In the genomic region with DNA sequence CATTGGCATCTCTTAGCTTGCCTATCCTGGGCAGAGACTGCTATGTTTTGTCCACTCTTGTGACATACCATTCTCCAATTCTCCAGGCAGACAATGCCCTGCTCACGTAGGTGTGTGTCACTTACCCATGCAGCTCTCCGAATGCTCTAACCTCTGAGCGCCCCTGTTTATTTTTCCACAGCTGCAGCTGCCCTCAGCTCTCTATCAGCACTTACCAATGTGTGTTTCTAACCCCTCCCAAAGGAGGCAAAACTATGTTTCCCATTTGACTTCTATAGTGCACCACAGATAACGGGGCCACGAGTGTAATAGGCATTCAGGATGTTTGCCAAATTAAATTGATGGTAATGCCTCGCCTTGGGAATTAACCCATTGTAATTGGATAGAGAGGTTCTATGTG, we compare ENCODE assay signal across 24 mouse cellular contexts. TPM values are rescaled to one million over a fixed set of nuclear protein-coding genes. Genes with fewer than 3 reads are reported as not detected.
DNase-seq lines count a peak whose midpoint lies in the region; ATAC-seq and TF ChIP-seq lines count a peak whose summit lies in the region.
"Had no signal": no experiment of that assay in that cellular context is flagged by ENCODE, and none has a peak within 500 bp of the region (broad histone marks: within the 10 kb centered on the region; RNA-seq: fewer than 3 reads in every experiment).

No protein-coding gene starts in this region.

- peaks cover 20% of the 10 kb centered on the region; the same call in 1 of the 2 replicates for H3K79me2 ChIP-seq in liver, adult 2 months (ENCODE audit: control insufficient read depth, insufficient read depth, low read length)

- no peak for DNase-seq in embryonic facial prominence, embryonic 14.5 days (ENCODE audit: low spot score)
- no peak for DNase-seq in embryonic facial prominence, embryonic 10.5 days (ENCODE audit: low spot score)
- DNase-seq in liver, adult 2 months (ENCODE audit: extremely low read depth, low read depth, low spot score) = peak; percentile 45
- no peak for DNase-seq in ovary, adult 18-20 months (ENCODE audit: low spot score)
- DNase-seq: adrenal gland, postnatal 14 days; B cell, adult 2 months; cerebellum, adult 18-20 months; cerebellum, adult 9-11 months; cerebellum, postnatal 36 days; heart, adult 2 months; heart, postnatal 14 days had no signal

- H3K9ac ChIP-seq in embryonic facial prominence, embryonic 14.5 days (ENCODE audit: low read depth, low read length) = no peak overlapping the region
- H3K9ac ChIP-seq in liver, adult 2 months (ENCODE audit: low read depth, low read length) = no peak overlapping the region
- no peak overlapping the region for H3K9ac ChIP-seq in liver, embryonic 12.5 days
- H3K9ac ChIP-seq in stomach, embryonic 16.5 days (ENCODE audit: low read length) = no peak overlapping the region
- no peak overlapping the region for H3K9ac ChIP-seq in hindbrain, embryonic 12.5 days
- H3K9ac ChIP-seq: embryonic facial prominence, embryonic 15.5 days; hindbrain, embryonic 15.5 days had no signal

- H3K27me3 ChIP-seq in embryonic facial prominence, embryonic 14.5 days (replicated peaks; ENCODE audit: control insufficient read depth, insufficient read depth, low read length) = no peaks in the 10 kb centered on the region
- H3K27me3 ChIP-seq in embryonic facial prominence, embryonic 10.5 days (replicated peaks; ENCODE audit: low read depth, poor library complexity, severe bottlenecking) = no peaks in the 10 kb centered on the region
- no peaks in the 10 kb centered on the region for H3K27me3 ChIP-seq in liver, adult 2 months (ENCODE audit: control insufficient read depth, insufficient read depth, low read length)
- no peaks in the 10 kb centered on the region for H3K27me3 ChIP-seq in liver, embryonic 12.5 days (replicated peaks)
- no peaks in the 10 kb centered on the region for H3K27me3 ChIP-seq in stomach, embryonic 16.5 days (ENCODE audit: control insufficient read depth, insufficient read depth, low read length)
- no peaks in the 10 kb centered on the region for H3K27me3 ChIP-seq in hindbrain, embryonic 12.5 days
- H3K27me3 ChIP-seq: embryonic facial prominence, embryonic 15.5 days; hindbrain, embryonic 15.5 days; Patski had no signal

- no peak overlapping the region for H3K4me2 ChIP-seq in embryonic facial prominence, embryonic 14.5 days (ENCODE audit: low read depth, low read length)
- H3K4me2 ChIP-seq in liver, embryonic 12.5 days = no peak overlapping the region
- no peak overlapping the region for H3K4me2 ChIP-seq in stomach, embryonic 16.5 days (ENCODE audit: low read depth, low read length)
- H3K4me2 ChIP-seq in hindbrain, embryonic 12.5 days (replicated peaks) = no peak overlapping the region
- H3K4me2 ChIP-seq: embryonic facial prominence, embryonic 15.5 days; hindbrain, embryonic 15.5 days had no signal

- H3K9me3 ChIP-seq in embryonic facial prominence, embryonic 14.5 days (ENCODE audit: control insufficient read depth, low read length) = no peaks in the 10 kb centered on the region
- H3K9me3 ChIP-seq in embryonic facial prominence, embryonic 10.5 days = 0 out of 2 replicates have a peak, but pooled peaks cover under 1% of the 10 kb centered on the region
- H3K9me3 ChIP-seq in liver, embryonic 12.5 days (replicated peaks) = no peaks in the 10 kb centered on the region
- no peaks in the 10 kb centered on the region; the same call in 1 of the 2 replicates for H3K9me3 ChIP-seq in stomach, embryonic 16.5 days (replicated peaks; ENCODE audit: control insufficient read depth, low read length)
- H3K9me3 ChIP-seq in hindbrain, embryonic 12.5 days (replicated peaks) = no peaks in the 10 kb centered on the region
- H3K9me3 ChIP-seq: embryonic facial prominence, embryonic 15.5 days; forebrain, embryonic 10.5 days; hindbrain, embryonic 10.5 days; hindbrain, embryonic 15.5 days had no signal

- no peaks in the 10 kb centered on the region for H3K4me1 ChIP-seq in embryonic facial prominence, embryonic 14.5 days (ENCODE audit: control insufficient read depth, insufficient read depth, low read length)
- H3K4me1 ChIP-seq in embryonic facial prominence, embryonic 10.5 days = peaks cover 10% of the 10 kb centered on the region
- H3K4me1 ChIP-seq in liver, adult 2 months (ENCODE audit: control insufficient read depth, insufficient read depth, low read length) = peaks cover 17% of the 10 kb centered on the region
- 0 out of 2 replicates have a peak, but pooled peaks cover 3% of the 10 kb centered on the region for H3K4me1 ChIP-seq in liver, embryonic 12.5 days
- no peaks in the 10 kb centered on the region for H3K4me1 ChIP-seq in stomach, embryonic 16.5 days (ENCODE audit: control insufficient read depth, insufficient read depth, low read length)
- H3K4me1 ChIP-seq in hindbrain, embryonic 12.5 days = 0 out of 2 replicates have a peak, but pooled peaks cover 2% of the 10 kb centered on the region
- H3K4me1 ChIP-seq: embryonic facial prominence, embryonic 15.5 days; hindbrain, embryonic 15.5 days had no signal

- WGBS in embryonic facial prominence, embryonic 14.5 days = 63% methylated on average over 6 of the region's 6 CpGs
- WGBS in embryonic facial prominence, embryonic 10.5 days = 75% methylated on average over 6 of the region's 6 CpGs
- WGBS in liver, adult 2 months = 26% methylated on average over 6 of the region's 6 CpGs
- WGBS in liver, embryonic 12.5 days (ENCODE audit: insufficient replicate concordance) = 63% methylated on average over 6 of the region's 6 CpGs
- 47% methylated on average over 6 of the region's 6 CpGs for WGBS in stomach, embryonic 16.5 days
- 72% methylated on average over 6 of the region's 6 CpGs for WGBS in hindbrain, embryonic 12.5 days

- H3K36me3 ChIP-seq in embryonic facial prominence, embryonic 14.5 days (ENCODE audit: control insufficient read depth, insufficient read depth, low read length) = no peaks in the 10 kb centered on the region
- no peaks in the 10 kb centered on the region for H3K36me3 ChIP-seq in embryonic facial prominence, embryonic 10.5 days (replicated peaks)
- H3K36me3 ChIP-seq in liver, adult 2 months (ENCODE audit: control insufficient read depth, insufficient read depth, low read length) = no peaks in the 10 kb centered on the region
- H3K36me3 ChIP-seq in liver, embryonic 12.5 days = no peaks in the 10 kb centered on the region
- peaks cover 4% of the 10 kb centered on the region; the same call in 1 of the 2 replicates for H3K36me3 ChIP-seq in stomach, embryonic 16.5 days (ENCODE audit: control insufficient read depth, insufficient read depth, low read length)
- no peaks in the 10 kb centered on the region for H3K36me3 ChIP-seq in hindbrain, embryonic 12.5 days
- H3K36me3 ChIP-seq: embryonic facial prominence, embryonic 15.5 days; forebrain, embryonic 10.5 days; hindbrain, embryonic 10.5 days; hindbrain, embryonic 15.5 days had no signal

- TF ChIP-seq CTCF in liver, adult 2 months (IDR thresholded peaks at IDR 0.05; ENCODE audit: low read depth, low read length) = no peak

- no peak overlapping the region for H3K4me3 ChIP-seq in embryonic facial prominence, embryonic 14.5 days (ENCODE audit: low read depth, low read length)
- H3K4me3 ChIP-seq in embryonic facial prominence, embryonic 10.5 days = no peak overlapping the region
- no peak overlapping the region for H3K4me3 ChIP-seq in liver, adult 2 months (ENCODE audit: insufficient read depth, low read depth, low read length)
- no peak overlapping the region for H3K4me3 ChIP-seq in liver, embryonic 12.5 days
- no peak overlapping the region for H3K4me3 ChIP-seq in stomach, embryonic 16.5 days (replicated peaks; ENCODE audit: low read length)
- no peak overlapping the region for H3K4me3 ChIP-seq in hindbrain, embryonic 12.5 days
- H3K4me3 ChIP-seq: embryonic facial prominence, embryonic 15.5 days; erythroblast, embryonic 14.5 days; forebrain, embryonic 10.5 days; heart, adult 2 months; hindbrain, embryonic 10.5 days; hindbrain, embryonic 15.5 days had no signal

- H3K27ac ChIP-seq in embryonic facial prominence, embryonic 14.5 days (replicated peaks; ENCODE audit: low read depth, low read length) = no peak overlapping the region
- no peak overlapping the region for H3K27ac ChIP-seq in embryonic facial prominence, embryonic 10.5 days (replicated peaks)
- peak overlapping the region; percentile 53; the same call in 1 of the 2 replicates for H3K27ac ChIP-seq in liver, adult 2 months (replicated peaks; ENCODE audit: insufficient read depth, low read depth, low read length)
- H3K27ac ChIP-seq in liver, embryonic 12.5 days = no peak overlapping the region
- no peak overlapping the region for H3K27ac ChIP-seq in stomach, embryonic 16.5 days (ENCODE audit: low read length)
- H3K27ac ChIP-seq in hindbrain, embryonic 12.5 days = no peak overlapping the region
- H3K27ac ChIP-seq: embryonic facial prominence, embryonic 15.5 days; forebrain, embryonic 10.5 days; heart, adult 2 months; hindbrain, embryonic 10.5 days; hindbrain, embryonic 15.5 days had no signal

- peak; percentile 44; the same call in 1 of the 2 replicates for ATAC-seq in embryonic facial prominence, embryonic 14.5 days (ENCODE audit: low read depth)
- no peak for ATAC-seq in liver, embryonic 12.5 days
- ATAC-seq in megakaryocyte progenitor cell, adult 5-6 weeks (replicated peaks; ENCODE audit: poor library complexity) = peak; percentile 46; the same call in 1 of the 2 replicates
- peak; percentile 53; the same call in 1 of the 2 replicates for ATAC-seq in stomach, embryonic 16.5 days (ENCODE audit: insufficient read depth, low FRiP score)
- ATAC-seq in hindbrain, embryonic 12.5 days (ENCODE audit: low FRiP score) = no peak
- ATAC-seq: activated CD4-positive, CD25-positive, alpha-beta regulatory T cell, adult 4 months; CD4-positive, CD25-positive, alpha-beta regulatory T cell, adult 4 months; forebrain, embryonic 14.5 days had no signal

- TF ChIP-seq POLR2A in liver, adult 2 months (IDR thresholded peaks at IDR 0.05; ENCODE audit: extremely low read depth, insufficient read depth, low read length) = no peak

RNA-seq across cellular contexts. Expression of a gene that starts 56.4 kb away (rescaled TPM):
- polyA plus RNA-seq in embryonic facial prominence, embryonic 14.5 days (2014; fragmentation: Nextera tagmentation; extraction: Ambion mirVana) = 2.5 and 2.6 TPM in 2 replicates
- 0.86 and 1.4 TPM in 2 replicates for polyA plus RNA-seq in embryonic facial prominence, embryonic 10.5 days (2016; fragmentation: Nextera tagmentation; extraction: Ambion mirVana)
- 25.4 and 26.4 TPM in 2 replicates for total RNA-seq in liver, adult 2 months (2014; rRNA removed)
- polyA plus RNA-seq in liver, adult 2 months (2012; rRNA removed) = 2.8 and 2.9 TPM in 2 replicates
- 1.2 and 1.3 TPM in 2 replicates for polyA plus RNA-seq in liver, embryonic 12.5 days (2016; fragmentation: Nextera tagmentation; extraction: Ambion mirVana)
- total RNA-seq in megakaryocyte progenitor cell, adult 5-6 weeks (2015) = 15.4 and 16.5 TPM in 2 replicates
- 16.0 and 17.9 TPM in 2 replicates for total RNA-seq in megakaryocyte progenitor cell, adult 5-6 weeks (2017)
- 2.6 and 2.7 TPM in 2 replicates for polyA plus RNA-seq in stomach, embryonic 16.5 days (2015; fragmentation: Nextera tagmentation; extraction: Ambion mirVana)
- polyA plus RNA-seq in hindbrain, embryonic 12.5 days (2016; fragmentation: Nextera tagmentation; extraction: Ambion mirVana) = 1.3 TPM in 2 replicates
- polyA plus RNA-seq: erythroblast, embryonic 14.5 days had no signal

Comparison
In these comparisons a context has a peak if more than half of its experiments do, and no peak if none do; other contexts are left out.
1. ATAC-seq: peak in embryonic facial prominence, embryonic 14.5 days (single experiment), megakaryocyte progenitor cell, adult 5-6 weeks (single experiment) and stomach, embryonic 16.5 days (single experiment); none in liver, embryonic 12.5 days (single experiment) and hindbrain, embryonic 12.5 days (single experiment).